ENCODE assay signal across 8 mouse cellular contexts in the genomic region with DNA sequence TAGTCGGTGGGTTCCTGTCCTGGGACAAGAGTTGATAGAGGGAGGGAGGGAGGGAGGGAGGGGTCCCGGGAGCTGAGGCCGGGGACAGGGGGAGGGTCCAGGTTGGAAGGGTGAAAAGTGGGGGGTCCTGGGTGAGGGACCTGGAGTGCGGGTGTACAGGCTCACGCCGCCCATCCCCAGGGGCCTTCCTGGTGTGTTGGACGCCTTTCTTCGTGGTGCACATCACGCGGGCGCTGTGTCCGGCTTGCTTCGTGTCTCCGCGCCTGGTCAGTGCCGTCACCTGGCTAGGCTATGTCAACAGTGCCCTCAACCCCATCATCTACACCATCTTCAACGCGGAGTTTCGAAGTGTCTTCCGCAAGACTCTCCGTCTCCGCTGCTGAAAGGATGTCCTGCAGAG. TPM values are rescaled to one million over a fixed set of nuclear protein-coding genes. Genes with fewer than 3 reads are reported as not detected.
A peak's percentile ranks its signal among the peaks of the same experiment; 100 is the strongest.
DNase-seq lines count a peak whose midpoint lies in the region; ATAC-seq and TF ChIP-seq lines count a peak whose summit lies in the region.

No protein-coding gene starts in this region.

- H3K9ac ChIP-seq in liver, postnatal 0 days (replicated peaks): no peak overlapping the region

- peaks cover 32% of the 10 kb centered on the region for H3K36me3 ChIP-seq in E14TG2a.4 (ENCODE audit: insufficient read depth, low read length)
- peaks cover 27% of the 10 kb centered on the region for H3K36me3 ChIP-seq in hindbrain, embryonic 10.5 days
- H3K36me3 ChIP-seq in liver, postnatal 0 days (replicated peaks; ENCODE audit: insufficient read depth, low read length): 0 out of 2 replicates have a peak, but pooled peaks cover 2% of the 10 kb centered on the region

- H3K4me1 ChIP-seq in E14TG2a.4 (replicated peaks; ENCODE audit: low read depth, low read length): peaks cover 34% of the 10 kb centered on the region
- peaks cover 40% of the 10 kb centered on the region for H3K4me1 ChIP-seq in hindbrain, embryonic 10.5 days (replicated peaks)
- H3K4me1 ChIP-seq in liver, postnatal 0 days (ENCODE audit: insufficient read depth): peaks cover 16% of the 10 kb centered on the region

- H3K27me3 ChIP-seq in E14TG2a.4 (ENCODE audit: insufficient read depth, low read length): peaks cover 66% of the 10 kb centered on the region
- peaks cover 78% of the 10 kb centered on the region for H3K27me3 ChIP-seq in hindbrain, embryonic 10.5 days (ENCODE audit: insufficient read depth, poor library complexity, severe bottlenecking)
- peaks cover 60% of the 10 kb centered on the region for H3K27me3 ChIP-seq in liver, postnatal 0 days (ENCODE audit: insufficient read depth, low read length)

- H3K4me2 ChIP-seq in liver, postnatal 0 days (ENCODE audit: low read depth, low read length): peak overlapping the region; percentile 49; the same call in 1 of the 2 replicates

- intact Hi-C loops in gastrocnemius, adult 2 months (cut with DNase I): no loop called here

- WGBS in hindbrain, embryonic 10.5 days: 8% methylated on average over 22 of the region's 22 CpGs
- WGBS in liver, postnatal 0 days (ENCODE audit: insufficient replicate concordance): 6% methylated on average over 22 of the region's 22 CpGs

- no peak for TF ChIP-seq EP300 in liver, postnatal 0 days (IDR thresholded peaks at IDR 0.05; ENCODE audit: low read depth)

- no peak for DNase-seq in gastrocnemius, adult 2 months
- no peak for DNase-seq in gastrocnemius, postnatal 10 days
- peak; percentile 29 for DNase-seq in hindbrain, embryonic 10.5 days (ENCODE audit: low spot score)
- DNase-seq in liver, postnatal 0 days: no peak
- DNase-seq in frontal cortex, postnatal 14 days (ENCODE audit: low spot score in 2 of 2): no peak
- no peak for DNase-seq in adrenal gland, adult 18-20 months (ENCODE audit: low spot score in 2 of 2)

- no peak overlapping the region for H3K27ac ChIP-seq in gastrocnemius, adult 2 months
- peak overlapping the region; percentile 66; the same call in 1 of the 2 replicates for H3K27ac ChIP-seq in hindbrain, embryonic 10.5 days
- H3K27ac ChIP-seq in liver, postnatal 0 days (ENCODE audit: low read depth): no peak overlapping the region

- no peak for TF ChIP-seq CTCF in gastrocnemius, adult 2 months (IDR thresholded peaks at IDR 0.05)
- no peak for TF ChIP-seq CTCF in E14TG2a.4 (conservative IDR thresholded peaks at IDR 0.05; ENCODE audit: low read length)
- no peak for TF ChIP-seq CTCF in liver, postnatal 0 days (IDR thresholded peaks at IDR 0.05; ENCODE audit: low read depth)

- no peaks in the 10 kb centered on the region for H3K9me3 ChIP-seq in E14TG2a.4 (ENCODE audit: low read length)
- no peaks in the 10 kb centered on the region for H3K9me3 ChIP-seq in hindbrain, embryonic 10.5 days
- no peaks in the 10 kb centered on the region for H3K9me3 ChIP-seq in liver, postnatal 0 days (ENCODE audit: low read length)

- ATAC-seq in liver, postnatal 0 days: no peak
- ATAC-seq in cerebellum, adult (ENCODE audit: insufficient number of reproducible peaks, low FRiP score, low TSS enrichment): no peak

- peak overlapping the region; percentile 60 for H3K4me3 ChIP-seq in gastrocnemius, adult 2 months
- H3K4me3 ChIP-seq in E14TG2a.4 (replicated peaks; ENCODE audit: low read length): peak overlapping the region; percentile 73
- H3K4me3 ChIP-seq in hindbrain, embryonic 10.5 days: peak overlapping the region; percentile 47
- peak overlapping the region; percentile 24; the same call in 1 of the 2 replicates for H3K4me3 ChIP-seq in liver, postnatal 0 days (ENCODE audit: low read depth, low read length)

RNA-seq across cellular contexts. Expression of gene Drd4, which starts 2.7 kb away (rescaled TPM):
- total RNA-seq in gastrocnemius, adult 2 months (2021): not detected
- under 1 TPM; 0.70 to 0.99 TPM for total RNA-seq in gastrocnemius, postnatal 10 days (2021)
- 0.34 and 0.35 TPM in 2 replicates for polyA plus RNA-seq in hindbrain, embryonic 10.5 days (2016; fragmentation: Nextera tagmentation; extraction: Ambion mirVana)
- not detected in 2 replicates for polyA plus RNA-seq in liver, postnatal 0 days (2015; fragmentation: Nextera tagmentation; extraction: Ambion mirVana)
- total RNA-seq in adrenal gland, adult 18-20 months (2021): under 1 TPM; 0.19 to 0.27 TPM

RNA-seq across cellular contexts. Expression of gene Sct, which starts 15.5 kb away (rescaled TPM):
- not detected for total RNA-seq in gastrocnemius, adult 2 months (2021)
- 1 to 10 TPM in 1 of 2 experiments, under 1 TPM in 1; 0.99 to 2.5 TPM for total RNA-seq in gastrocnemius, postnatal 10 days (2021)
- polyA plus RNA-seq in hindbrain, embryonic 10.5 days (2016; fragmentation: Nextera tagmentation; extraction: Ambion mirVana): 8.2 and 12.3 TPM in 2 replicates
- not detected in 2 replicates for polyA plus RNA-seq in liver, postnatal 0 days (2015; fragmentation: Nextera tagmentation; extraction: Ambion mirVana)
- total RNA-seq in adrenal gland, adult 18-20 months (2021): not detected

RNA-seq across cellular contexts. Expression of gene Cdhr5, which starts 17.9 kb away (rescaled TPM):
- total RNA-seq in gastrocnemius, adult 2 months (2021): not detected
- total RNA-seq in gastrocnemius, postnatal 10 days (2021): 1 to 10 TPM; 1.0 to 1.1 TPM
- polyA plus RNA-seq in hindbrain, embryonic 10.5 days (2016; fragmentation: Nextera tagmentation; extraction: Ambion mirVana): 0.32 TPM in 1 of 2 replicates, not detected in the other
- polyA plus RNA-seq in liver, postnatal 0 days (2015; fragmentation: Nextera tagmentation; extraction: Ambion mirVana): 1.1 and 1.3 TPM in 2 replicates
- 1 to 10 TPM; 1.6 to 9.5 TPM for total RNA-seq in adrenal gland, adult 18-20 months (2021)

RNA-seq across cellular contexts. Expression of gene Irf7, which starts 28.2 kb away (rescaled TPM):
- 1 to 10 TPM; 1.1 TPM for total RNA-seq in gastrocnemius, adult 2 months (2021)
- 1 to 10 TPM in 1 of 2 experiments, under 1 TPM in 1; 0.59 to 1.2 TPM for total RNA-seq in gastrocnemius, postnatal 10 days (2021)
- 1.0 and 1.2 TPM in 2 replicates for polyA plus RNA-seq in hindbrain, embryonic 10.5 days (2016; fragmentation: Nextera tagmentation; extraction: Ambion mirVana)
- 22.9 and 25.4 TPM in 2 replicates for polyA plus RNA-seq in liver, postnatal 0 days (2015; fragmentation: Nextera tagmentation; extraction: Ambion mirVana)
- total RNA-seq in adrenal gland, adult 18-20 months (2021): 1 to 10 TPM; 7.9 to 8.4 TPM

RNA-seq across cellular contexts. Expression of gene Deaf1, which starts 33.0 kb away (rescaled TPM):
- total RNA-seq in gastrocnemius, adult 2 months (2021): 10 to 100 TPM; 13.3 to 14.0 TPM
- total RNA-seq in gastrocnemius, postnatal 10 days (2021): 10 to 100 TPM; 24.6 to 28.7 TPM
- 56.8 and 71.6 TPM in 2 replicates for polyA plus RNA-seq in hindbrain, embryonic 10.5 days (2016; fragmentation: Nextera tagmentation; extraction: Ambion mirVana)
- 10.7 and 11.9 TPM in 2 replicates for polyA plus RNA-seq in liver, postnatal 0 days (2015; fragmentation: Nextera tagmentation; extraction: Ambion mirVana)
- total RNA-seq in adrenal gland, adult 18-20 months (2021): 10 to 100 TPM; 21.9 to 30.3 TPM
